Mouse (Mus musculus) spleen, postnatal 14 days (tissue): ENCODE results near the gene Sspn.
A peak's percentile ranks its signal among the peaks of the same experiment; 100 is the strongest.

ENCODE experiments used
- DNase-seq, 2 experiments: peaks; one replicate each; pipeline ENCODE4 v3.0.0; 2021 to 2022; ENCODE audit warnings: low spot score in 2 of 2

Gene Sspn

DNA sequence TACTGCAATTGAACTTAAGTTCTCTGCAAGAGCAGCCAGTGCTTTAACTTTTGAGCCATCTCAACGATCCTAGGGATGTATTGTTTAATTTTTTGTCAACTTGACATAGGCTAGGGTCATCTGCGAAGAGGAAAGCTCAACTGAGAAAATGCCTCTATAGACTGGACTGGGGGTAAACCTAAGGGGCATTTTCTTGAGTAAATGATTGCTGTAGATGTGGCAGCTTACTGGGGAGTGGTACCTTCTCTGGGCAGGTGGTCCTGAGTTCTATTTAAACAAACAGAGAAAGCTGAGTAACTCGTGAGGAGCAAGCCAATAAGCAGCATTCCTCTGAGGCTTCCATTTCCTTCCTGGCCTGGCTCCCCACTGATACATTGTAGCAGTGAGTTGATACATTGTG, at the start of gene Sspn:
Gene Sspn, plus strand, starts transcription at position 301 of the 400 bp plus-strand sequence.
- no peak for DNase-seq

DNA sequence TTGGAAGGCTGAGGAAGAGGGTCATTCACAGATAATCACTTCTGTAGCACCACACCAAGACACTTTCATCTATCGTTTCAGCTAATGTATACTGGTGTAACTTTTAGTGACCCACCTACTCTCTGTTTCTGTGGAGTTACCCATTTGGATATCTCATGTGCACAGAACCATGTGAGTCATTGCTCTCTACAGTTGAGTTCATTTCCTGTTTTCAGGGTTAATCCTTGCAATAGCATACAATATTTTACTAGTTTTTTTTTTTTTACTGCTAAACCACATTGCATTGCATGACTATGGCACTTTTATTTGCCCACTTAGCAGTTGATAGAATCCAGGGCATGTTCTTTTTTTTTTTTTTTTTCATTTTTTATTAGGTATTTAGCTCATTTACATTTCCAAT, 48.4 kb upstream of the Sspn start:
- no peak for DNase-seq

DNA sequence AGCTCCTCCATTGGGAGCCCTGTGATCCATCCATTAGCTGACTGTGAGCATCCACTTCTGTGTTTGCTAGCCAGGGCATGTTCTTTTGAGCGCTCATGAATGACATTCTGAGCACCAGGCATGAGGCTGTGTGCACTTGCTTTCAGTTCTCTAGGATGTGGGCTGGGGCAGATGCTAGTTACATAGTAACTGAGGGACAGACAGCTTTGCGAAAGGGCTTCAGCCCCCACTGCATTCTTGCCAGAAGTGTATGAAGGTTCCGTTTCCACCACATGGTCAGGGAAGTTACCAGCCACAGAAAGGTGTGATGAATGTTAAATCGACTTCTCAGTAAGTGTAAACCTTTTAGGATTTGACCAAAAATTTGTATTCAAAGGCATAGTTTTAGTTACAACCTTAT, 47.8 kb upstream of the Sspn start:
- no peak for DNase-seq

DNA sequence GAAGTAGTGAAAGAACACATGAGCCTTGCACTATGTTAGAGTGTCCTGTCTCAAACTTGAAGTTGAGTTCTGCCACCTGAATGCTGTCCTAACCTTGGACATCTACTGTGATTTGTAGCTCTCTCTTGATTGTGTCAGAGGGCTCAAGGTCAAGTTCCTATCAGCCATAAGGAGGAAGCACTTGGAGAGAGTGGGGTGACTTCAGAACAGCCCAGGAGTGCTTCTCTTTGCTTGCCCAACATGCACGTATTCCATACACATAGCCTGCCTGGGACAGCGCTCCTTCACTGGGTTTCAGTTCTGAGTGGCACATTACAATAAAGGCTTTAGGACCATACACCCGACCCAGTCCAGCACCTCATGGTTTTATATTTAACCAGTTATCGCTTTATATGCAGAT, 46.4 kb upstream of the Sspn start:
- no peak for DNase-seq

DNA sequence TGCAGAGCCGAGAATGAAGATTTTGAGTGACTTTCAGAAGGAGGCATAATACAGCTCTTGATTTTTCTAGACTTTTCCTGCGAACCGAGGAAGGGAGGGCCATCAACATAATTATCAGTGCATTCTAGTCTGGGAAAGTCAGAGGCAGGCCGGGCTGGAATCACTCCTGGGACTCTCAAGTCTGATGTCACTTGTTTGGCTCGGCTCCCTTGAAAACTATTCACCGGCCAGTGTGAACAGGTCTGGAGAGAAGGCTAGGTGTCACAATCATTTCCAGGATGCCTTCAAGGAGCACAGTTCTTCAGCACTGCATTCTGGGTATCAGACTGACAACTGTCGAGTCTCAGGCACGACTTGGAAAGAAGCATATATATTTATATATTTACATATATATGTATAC, 45.2 kb upstream of the Sspn start:
- DNase-seq = no peak

DNA sequence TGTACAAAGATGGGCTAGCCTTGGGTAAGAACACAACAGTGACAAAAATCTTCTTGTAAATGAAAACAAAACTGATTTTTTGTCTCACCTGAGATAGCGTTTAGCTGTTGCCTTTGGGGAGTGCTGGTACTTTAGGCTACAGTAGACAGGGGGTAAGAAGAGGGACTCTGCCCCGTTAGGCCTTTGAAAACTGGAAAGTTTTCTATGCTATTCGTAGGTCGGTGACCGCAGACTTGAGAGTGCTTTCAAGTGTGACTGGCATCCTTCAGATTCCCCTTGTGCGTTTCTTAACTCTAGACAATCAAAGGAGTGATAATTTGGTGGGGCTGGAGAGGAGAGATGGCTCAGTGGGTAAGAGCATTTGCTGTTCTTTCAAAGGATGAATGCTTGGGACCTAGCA, 43.7 kb upstream of the Sspn start:
- DNase-seq = no peak

DNA sequence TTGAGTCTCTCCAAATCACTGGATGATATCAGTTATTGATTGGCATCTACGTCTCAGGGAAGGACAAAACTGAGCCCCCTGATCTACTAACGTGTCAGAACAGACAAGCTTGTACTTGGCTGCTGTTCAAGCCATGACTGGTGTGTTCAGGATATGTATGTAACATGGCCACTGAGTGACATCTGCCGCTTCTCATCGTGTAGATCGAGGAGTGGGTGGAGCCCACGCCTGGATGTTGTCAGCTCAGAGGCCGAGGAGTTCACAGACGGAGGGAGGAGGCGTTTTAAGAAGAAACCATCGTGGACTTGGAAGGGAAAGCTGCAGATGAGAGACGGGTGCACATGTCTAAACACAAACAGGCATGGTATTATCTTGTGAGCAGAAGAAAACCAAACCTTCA, 39.5 kb upstream of the Sspn start:
- no peak for DNase-seq

DNA sequence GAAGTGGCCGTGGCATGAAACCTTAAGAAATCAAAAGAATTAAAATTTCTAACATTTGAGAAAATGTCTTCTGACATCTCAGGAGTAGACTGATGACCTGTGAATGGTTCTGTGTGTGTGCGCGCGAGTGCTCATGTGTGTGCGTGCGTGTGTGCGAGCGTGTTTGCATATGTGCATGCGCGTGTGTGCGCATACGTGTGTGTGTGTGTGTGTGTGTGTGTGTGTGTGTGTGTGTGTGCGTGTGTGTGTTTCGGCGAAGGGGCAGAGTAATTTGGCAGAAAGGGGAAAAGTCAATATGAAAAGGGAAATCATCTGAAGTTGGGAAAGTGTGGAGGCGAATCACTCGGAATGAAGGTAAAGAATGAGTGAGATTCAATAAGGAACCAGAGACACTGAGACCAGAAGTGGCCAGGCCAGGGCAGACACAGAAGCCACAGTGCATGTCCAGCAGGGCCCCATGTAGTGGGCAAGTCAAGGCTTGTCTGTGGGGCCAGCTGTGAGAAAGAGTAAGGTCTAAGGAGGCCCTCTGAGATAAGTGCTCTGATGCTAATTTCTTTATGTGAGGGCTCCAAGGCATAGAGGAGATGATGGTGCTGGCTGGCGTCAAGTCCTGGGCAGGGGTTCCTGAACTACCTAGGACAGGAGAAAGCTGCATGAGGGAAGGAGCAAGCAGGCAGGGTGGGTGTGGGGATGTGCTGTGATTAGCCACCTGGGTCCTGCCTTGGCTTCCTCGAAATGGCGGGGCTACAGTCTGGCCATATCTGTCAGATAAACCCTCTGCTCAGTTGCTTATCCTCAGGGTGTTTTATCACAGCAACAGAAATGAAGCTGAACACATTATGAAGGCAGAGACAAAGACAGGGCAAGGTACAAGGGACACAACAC, 38.8 kb upstream of the Sspn start:
- DNase-seq = no peak

DNA sequence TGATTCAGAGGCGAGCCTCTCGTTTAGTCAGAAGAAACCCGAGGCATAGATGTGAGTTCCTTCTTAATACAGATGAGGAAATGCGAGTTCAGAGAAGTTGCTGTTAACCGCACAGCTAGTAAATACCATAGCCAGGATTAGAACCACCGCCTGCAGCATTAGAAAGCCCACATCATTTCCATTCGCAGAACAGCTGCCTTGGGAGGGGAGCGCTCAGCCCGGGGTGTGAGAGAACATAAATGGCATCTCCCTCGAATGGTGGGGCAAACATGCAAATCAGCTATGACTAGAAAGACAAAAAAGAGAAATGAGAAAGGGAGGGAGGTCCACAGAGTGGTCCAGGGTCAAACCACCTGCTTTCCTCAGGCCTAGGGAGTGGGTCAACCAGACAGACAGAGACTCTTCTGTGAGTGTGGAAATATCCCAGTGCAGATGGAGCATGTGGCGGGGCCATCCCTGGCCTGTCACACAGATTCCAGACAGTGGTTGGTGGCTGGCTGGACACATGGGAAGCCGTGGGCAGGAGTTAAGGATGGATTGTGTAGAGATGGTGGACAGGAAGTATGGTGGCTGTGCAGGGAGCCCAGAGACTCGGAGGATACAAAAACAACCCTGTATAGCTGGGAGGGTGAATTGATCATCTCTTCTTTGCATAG, 37.9 kb upstream of the Sspn start:
- peak; percentile 20 to 47 for DNase-seq

DNA sequence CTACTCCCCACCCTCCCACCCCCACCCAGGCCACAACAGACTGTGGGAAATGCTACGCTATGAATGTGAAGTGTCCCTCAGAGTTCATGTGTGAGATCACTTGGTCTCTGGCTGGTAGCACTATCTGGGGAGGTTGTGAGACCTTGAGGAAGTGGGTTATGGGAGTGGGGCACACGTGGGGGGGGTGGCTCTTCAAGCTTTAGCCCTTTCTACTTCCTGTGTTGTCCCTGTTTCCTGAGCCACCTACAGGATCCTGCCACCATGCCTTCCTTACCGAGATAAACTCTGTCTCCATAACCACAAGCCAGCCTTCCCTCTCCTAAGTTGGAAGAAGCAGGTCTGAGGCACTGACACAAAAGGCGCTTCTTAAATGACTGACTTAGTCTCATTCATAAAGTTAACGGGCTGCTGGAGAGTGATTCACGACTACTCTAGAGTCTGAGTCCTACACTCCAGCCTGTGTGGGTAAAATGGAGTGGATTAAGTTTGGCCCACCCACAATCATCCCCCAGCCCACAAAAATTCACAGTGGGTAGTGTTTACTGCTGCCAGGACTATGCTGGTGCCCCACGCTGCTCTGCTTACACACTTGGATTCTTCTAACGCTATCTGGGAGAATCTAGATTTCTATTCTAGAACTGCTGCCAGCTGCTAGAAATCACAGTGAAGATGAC, 36.6 kb upstream of the Sspn start:
- DNase-seq = no peak

DNA sequence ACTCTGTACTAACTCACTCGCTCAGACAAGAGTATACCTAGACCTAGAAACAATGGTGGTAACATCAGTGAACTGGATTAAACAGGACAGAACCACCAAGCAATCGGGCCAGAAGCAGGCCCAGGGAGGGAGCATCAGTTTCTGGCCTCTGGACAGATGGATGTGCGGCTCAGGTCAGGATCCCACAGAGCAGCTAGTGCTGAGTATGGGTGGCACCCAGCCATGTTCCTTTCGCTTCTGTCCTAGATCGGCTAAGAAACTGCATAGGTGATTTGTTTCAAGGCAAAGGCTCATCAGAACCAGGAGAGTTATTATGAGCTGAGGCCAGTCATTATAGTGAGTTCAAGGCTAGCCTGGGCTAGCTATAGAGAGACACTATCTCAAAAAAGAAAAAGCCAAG, 27.3 kb upstream of the Sspn start:
- DNase-seq = no peak

DNA sequence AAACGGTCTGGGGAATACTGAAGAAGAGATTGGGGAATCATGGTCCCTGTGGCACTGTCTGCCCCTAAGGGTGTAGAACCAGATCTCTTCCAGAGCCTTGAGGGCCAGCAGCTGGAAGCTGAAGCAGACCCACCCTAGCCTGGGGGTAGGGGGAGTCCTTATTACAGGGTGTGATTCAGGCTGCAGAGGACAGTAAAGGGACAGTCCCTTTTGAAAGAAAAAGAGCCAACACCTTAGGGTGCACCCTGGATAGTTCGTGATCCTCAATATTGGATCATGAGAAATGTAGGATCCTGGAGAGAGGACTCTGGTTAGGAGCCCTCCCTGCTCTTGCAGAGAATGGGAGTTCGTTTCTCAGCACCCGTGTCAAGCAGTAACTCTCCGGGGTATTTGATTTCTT, 26.8 kb upstream of the Sspn start:
- DNase-seq = no peak

DNA sequence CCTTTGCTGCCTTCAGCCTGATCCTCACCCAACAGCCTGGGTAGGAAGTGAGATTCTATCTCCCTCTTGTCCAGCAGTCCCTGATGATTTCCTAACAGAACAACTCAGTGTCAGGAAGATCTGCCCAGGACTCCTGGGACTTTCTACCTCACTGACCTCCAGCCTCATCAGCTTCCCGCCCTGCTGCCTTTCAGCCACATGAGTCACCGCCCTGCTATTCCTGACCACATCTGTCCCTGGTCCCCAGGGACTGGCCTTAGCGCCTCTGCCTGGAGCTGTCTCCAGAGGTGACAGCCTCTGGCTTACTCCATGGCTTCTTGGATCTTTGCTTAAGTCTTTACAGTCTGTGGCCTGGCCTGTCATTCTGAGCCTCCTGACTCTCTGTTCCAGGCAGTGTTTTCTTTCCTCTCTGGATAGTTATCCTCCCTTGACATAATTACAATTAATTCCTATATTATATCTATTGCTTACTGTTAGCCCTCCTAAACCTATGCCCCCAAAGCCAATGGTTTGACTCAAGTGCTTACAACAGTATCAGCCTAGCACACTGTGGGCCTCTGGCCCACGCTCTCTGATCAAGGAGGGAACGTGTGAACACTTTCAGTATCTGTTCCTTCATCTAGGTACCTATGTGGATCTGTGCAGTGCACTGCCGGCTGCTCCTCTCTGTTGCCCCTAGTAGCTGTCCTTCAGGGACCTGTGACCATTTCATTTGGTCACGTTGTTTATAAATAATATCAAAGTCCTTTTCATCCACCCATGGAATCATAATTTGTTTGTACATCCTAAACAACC, 25.1 kb upstream of the Sspn start:
- no peak for DNase-seq

DNA sequence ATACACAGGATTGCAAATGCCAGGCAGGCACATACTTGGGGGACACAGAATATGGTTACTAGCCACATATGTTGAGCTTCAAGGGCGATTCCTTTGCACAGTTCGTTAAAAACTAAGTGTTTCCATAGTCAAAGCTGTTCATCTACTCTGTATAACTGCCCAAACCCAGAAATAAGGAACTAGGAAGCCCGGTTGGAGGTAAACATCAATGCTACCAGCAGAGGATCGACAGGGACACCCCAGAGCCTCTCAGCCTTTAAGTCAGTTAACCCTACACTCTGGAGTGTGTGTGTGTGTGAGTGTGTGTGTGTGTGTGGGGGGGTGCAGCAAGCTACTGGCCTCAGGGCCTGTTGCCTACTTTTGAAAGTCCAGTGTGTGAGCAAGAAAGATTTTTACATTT, 21.5 kb upstream of the Sspn start:
- DNase-seq = no peak

DNA sequence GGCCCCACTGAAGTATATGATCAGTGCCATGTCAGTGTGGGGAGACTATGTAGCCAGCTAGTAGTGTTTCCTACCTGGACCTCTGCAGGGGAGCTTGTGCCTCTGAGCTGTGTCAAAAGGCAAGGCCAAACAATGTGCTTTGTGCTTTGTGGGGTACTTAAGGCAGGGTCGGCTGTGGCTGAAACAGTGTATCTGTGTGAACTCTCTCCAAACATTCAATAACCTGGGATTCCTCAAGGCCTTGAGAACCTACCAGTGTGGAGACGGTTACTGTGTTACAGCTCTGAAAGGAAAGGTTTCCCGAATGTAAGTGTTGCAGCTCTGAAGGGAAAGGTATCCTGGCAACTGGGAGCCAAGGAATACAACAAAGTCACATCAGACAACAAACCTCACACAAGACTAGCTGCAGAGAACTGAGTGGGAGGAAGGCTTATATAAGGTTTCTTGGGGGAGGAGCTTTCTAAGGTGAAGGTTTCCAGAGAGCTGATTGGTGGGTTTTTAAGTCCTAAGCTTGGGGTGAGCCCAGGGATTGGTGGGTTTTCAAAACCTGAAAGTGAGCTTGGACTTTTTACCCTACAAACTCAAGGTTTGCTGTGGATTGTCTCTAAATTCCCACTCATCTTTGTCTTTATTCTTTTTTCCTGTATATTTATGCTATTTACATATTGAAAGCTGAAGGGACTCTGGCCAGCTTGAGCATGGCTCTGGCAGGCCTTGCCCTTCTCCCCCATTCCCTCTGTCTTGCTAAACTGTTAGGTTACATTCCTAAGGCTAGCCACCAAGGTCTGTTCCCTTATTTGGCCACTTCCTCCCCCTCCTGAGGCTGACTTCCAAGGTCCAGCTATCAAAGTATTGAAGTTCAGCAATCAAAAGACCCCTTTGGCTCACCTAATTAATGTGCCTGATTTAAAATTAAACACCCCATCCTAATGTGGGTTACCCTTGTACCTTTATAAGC, 20.7 kb upstream of the Sspn start:
- DNase-seq = no peak

DNA sequence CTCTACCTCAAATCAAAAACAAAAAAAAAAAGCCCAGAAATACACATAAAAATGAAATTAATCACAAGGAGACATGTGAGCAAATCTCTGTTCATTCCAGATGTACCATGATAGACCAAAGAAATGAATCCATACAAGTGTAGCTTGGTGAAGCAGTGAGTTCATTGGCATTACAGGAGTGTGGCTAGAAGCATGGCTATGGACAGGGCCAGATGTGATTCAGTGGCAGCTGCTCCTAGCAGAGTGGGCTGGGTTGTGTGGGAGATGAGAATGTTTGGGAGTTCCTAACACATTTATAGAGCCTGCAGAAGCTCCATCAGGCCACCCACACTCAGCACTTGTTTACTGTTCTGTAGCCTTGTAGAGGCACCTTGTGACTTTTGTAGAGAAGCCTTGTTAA, 19.2 kb upstream of the Sspn start:
- DNase-seq = no peak

DNA sequence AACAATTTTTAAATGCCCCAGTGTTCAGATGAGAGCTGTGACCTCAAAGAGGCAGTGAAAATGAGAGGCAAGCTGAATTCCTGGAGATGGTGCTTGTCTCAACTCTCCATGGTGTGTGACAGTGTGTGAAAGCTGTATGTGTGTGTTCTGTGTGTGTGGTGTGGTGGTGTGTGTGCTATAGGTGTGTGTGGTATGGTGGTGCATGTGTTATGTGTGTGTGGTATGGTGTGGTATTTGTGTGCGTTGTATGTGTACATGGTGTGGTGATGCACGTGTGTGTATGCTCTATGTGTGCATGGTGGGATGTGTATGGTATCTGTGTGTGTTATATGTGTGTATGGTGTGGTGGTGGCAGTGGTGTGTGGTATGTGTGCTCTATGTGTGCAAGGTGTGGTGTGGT, 16.0 kb upstream of the Sspn start:
- no peak for DNase-seq

DNA sequence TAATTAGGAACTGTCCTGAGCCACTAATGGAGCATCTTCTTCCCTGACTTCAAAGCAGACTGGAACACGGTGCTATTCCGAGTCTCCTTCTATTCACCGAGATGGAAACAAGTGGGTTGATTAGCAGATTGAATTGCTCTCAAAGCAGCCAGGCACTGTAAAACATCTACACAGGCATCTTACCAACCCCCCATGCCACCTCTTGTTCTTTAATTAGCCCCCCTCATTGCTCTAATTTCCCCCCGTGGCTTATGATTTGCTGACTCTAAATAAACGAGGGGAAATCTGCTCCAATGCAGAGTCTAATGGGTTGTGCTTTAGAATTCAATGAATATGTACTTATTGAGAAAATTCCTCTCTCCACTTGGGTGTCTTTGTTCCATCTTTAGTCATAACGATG, 15.0 kb upstream of the Sspn start:
- DNase-seq = no peak

DNA sequence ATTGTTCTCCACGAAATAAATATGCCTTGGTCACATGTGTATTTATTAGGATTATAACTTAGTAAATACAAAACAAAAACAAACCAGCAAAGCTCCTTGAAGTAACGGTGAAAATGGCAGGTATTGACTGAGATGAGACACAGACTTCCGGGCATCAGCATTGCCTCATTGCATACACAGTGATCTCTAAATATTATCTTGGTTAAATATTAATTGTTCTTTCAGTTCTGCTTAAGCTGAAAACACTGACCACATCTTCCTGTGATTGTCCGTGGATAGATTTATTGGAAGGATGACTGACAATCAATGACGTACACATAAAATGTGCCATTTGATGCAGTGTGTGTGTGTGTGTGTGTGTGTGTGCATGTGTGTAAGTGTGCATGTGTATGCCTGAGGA, 13.2 kb upstream of the Sspn start:
- no peak for DNase-seq

DNA sequence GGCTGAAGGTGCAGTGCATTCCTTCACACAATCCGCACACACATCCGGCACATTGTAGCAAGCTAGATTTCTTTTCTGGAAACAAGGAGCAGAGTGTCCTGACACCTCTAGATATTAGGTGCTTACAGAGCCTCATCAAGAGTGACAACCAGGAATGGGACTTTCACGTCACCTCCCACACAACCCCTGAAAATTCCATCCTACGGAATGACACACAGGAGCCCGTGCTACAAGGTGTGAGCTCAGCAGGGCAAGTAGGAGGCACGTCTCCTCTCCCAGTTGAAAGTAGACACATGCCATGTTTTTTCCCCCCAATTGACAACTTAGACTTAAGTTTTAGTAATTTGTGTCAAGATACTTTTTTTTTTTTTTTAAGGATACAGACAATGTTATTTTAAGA, 7.8 kb upstream of the Sspn start:
- no peak for DNase-seq
